In genomic region chr14:57797551-57797950, GRCm38 (mm10) we compare ENCODE assay signal across 9 mouse cellular contexts. TPM values are rescaled to one million over a fixed set of nuclear protein-coding genes. Genes with fewer than 3 reads are reported as not detected.
A peak's percentile ranks its signal among the peaks of the same experiment; 100 is the strongest.
DNase-seq lines count a peak whose midpoint lies in the region; ATAC-seq and TF ChIP-seq lines count a peak whose summit lies in the region.
"Had no signal": no experiment of that assay in that cellular context is flagged by ENCODE, and none has a peak within 500 bp of the region (broad histone marks: within the 10 kb centered on the region; RNA-seq: fewer than 3 reads in every experiment).

No protein-coding gene starts in this region.

- peak overlapping the region; percentile 42 for H3K9ac ChIP-seq in embryonic facial prominence, embryonic 15.5 days
- no peak overlapping the region for H3K9ac ChIP-seq in intestine, postnatal 0 days (ENCODE audit: low read depth, low read length)

- WGBS in embryonic facial prominence, embryonic 15.5 days, result 10% methylated on average over 7 of the region's 7 CpGs
- WGBS in intestine, postnatal 0 days, result 14% methylated on average over 7 of the region's 7 CpGs

- TF ChIP-seq CTCF in intestine, postnatal 0 days (IDR thresholded peaks at IDR 0.05; ENCODE audit: low read depth), result peak; percentile 37; the same call in 1 of the 2 replicates

- H3K4me1 ChIP-seq in embryonic facial prominence, embryonic 15.5 days, result peaks cover 14% of the 10 kb centered on the region
- no peaks in the 10 kb centered on the region for H3K4me1 ChIP-seq in intestine, postnatal 0 days (replicated peaks; ENCODE audit: control insufficient read depth, insufficient read depth, low read length)

- no peaks in the 10 kb centered on the region for H3K27me3 ChIP-seq in embryonic facial prominence, embryonic 15.5 days
- H3K27me3 ChIP-seq in intestine, postnatal 0 days (replicated peaks; ENCODE audit: control insufficient read depth, insufficient read depth, low read length), result no peaks in the 10 kb centered on the region

- peak overlapping the region; percentile 69 for H3K4me2 ChIP-seq in embryonic facial prominence, embryonic 15.5 days (replicated peaks)
- peak overlapping the region; percentile 85 for H3K4me2 ChIP-seq in intestine, postnatal 0 days (replicated peaks; ENCODE audit: low read depth)

- H3K4me3 ChIP-seq in embryonic facial prominence, embryonic 15.5 days (replicated peaks), result peak overlapping the region; percentile 79
- H3K4me3 ChIP-seq in intestine, postnatal 0 days (ENCODE audit: low read depth, low read length), result peak overlapping the region; percentile 60

- peak overlapping the region; percentile 65 for H3K27ac ChIP-seq in embryonic facial prominence, embryonic 15.5 days (replicated peaks)
- H3K27ac ChIP-seq in intestine, postnatal 0 days (ENCODE audit: low read depth, low read length), result no peak overlapping the region

- no peaks in the 10 kb centered on the region for H3K9me3 ChIP-seq in embryonic facial prominence, embryonic 15.5 days (replicated peaks)
- H3K9me3 ChIP-seq in intestine, postnatal 0 days (ENCODE audit: control insufficient read depth), result no peaks in the 10 kb centered on the region

- no peak for DNase-seq in frontal cortex, postnatal 25 days (ENCODE audit: low spot score in 2 of 2)
- DNase-seq in lung, postnatal 14 days, result peak; percentile 4
- DNase-seq in urinary bladder, postnatal 14 days (ENCODE audit: low spot score), result no peak
- DNase-seq in gastrocnemius, adult 8-10 months (ENCODE audit: low spot score in 2 of 2), result no peak

- peak; percentile 41 for ATAC-seq in frontal cortex, adult (ENCODE audit: low TSS enrichment)
- peak; percentile 2 for ATAC-seq in CD4-positive, CD25-positive, alpha-beta regulatory T cell, adult 4 months
- ATAC-seq in embryonic facial prominence, embryonic 15.5 days (ENCODE audit: insufficient number of reproducible peaks, low FRiP score, low TSS enrichment, low read depth), result peak; percentile 63
- peak; percentile 16; the same call in 1 of the 2 replicates for ATAC-seq in intestine, postnatal 0 days

- H3K36me3 ChIP-seq in embryonic facial prominence, embryonic 15.5 days, result peaks cover 20% of the 10 kb centered on the region
- peaks cover 8% of the 10 kb centered on the region for H3K36me3 ChIP-seq in intestine, postnatal 0 days (ENCODE audit: control insufficient read depth, insufficient read depth)

RNA-seq across cellular contexts. Expression of gene Sap18, which starts 0.4 kb away (rescaled TPM):
- 100 to 1,000 TPM; 177 to 178 TPM for polyA plus RNA-seq in CD4-positive, CD25-positive, alpha-beta regulatory T cell, adult 4 months (2017; shearing (Covaris generic))
- 23.1 and 26.3 TPM in 2 replicates for polyA plus RNA-seq in embryonic facial prominence, embryonic 15.5 days (2015; fragmentation: Nextera tagmentation; extraction: Ambion mirVana)
- polyA plus RNA-seq in intestine, postnatal 0 days (2015; fragmentation: Nextera tagmentation; extraction: Ambion mirVana), result 11.1 and 11.9 TPM in 2 replicates
- 10 to 100 TPM; 43.5 to 76.8 (median 67.7) TPM for total RNA-seq in gastrocnemius, adult 8-10 months (2022)

RNA-seq across cellular contexts. Expression of gene Ska3, which starts 28.4 kb away (rescaled TPM):
- 1 to 10 TPM; 1.7 to 4.1 TPM for polyA plus RNA-seq in CD4-positive, CD25-positive, alpha-beta regulatory T cell, adult 4 months (2017; shearing (Covaris generic))
- polyA plus RNA-seq in embryonic facial prominence, embryonic 15.5 days (2015; fragmentation: Nextera tagmentation; extraction: Ambion mirVana), result 25.4 and 28.6 TPM in 2 replicates
- 5.3 and 5.8 TPM in 2 replicates for polyA plus RNA-seq in intestine, postnatal 0 days (2015; fragmentation: Nextera tagmentation; extraction: Ambion mirVana)
- total RNA-seq in gastrocnemius, adult 8-10 months (2022), result not detected

RNA-seq across cellular contexts. Expression of gene Mrpl57, which starts 28.5 kb away (rescaled TPM):
- 10 to 100 TPM; 74.0 to 89.4 TPM for polyA plus RNA-seq in CD4-positive, CD25-positive, alpha-beta regulatory T cell, adult 4 months (2017; shearing (Covaris generic))
- 156 and 160 TPM in 2 replicates for polyA plus RNA-seq in embryonic facial prominence, embryonic 15.5 days (2015; fragmentation: Nextera tagmentation; extraction: Ambion mirVana)
- 211 and 220 TPM in 2 replicates for polyA plus RNA-seq in intestine, postnatal 0 days (2015; fragmentation: Nextera tagmentation; extraction: Ambion mirVana)
- 10 to 100 TPM; 62.6 to 77.1 (median 74.0) TPM for total RNA-seq in gastrocnemius, adult 8-10 months (2022)

RNA-seq across cellular contexts. Expression of gene Lats2, which starts 39.4 kb away (rescaled TPM):
- polyA plus RNA-seq in CD4-positive, CD25-positive, alpha-beta regulatory T cell, adult 4 months (2017; shearing (Covaris generic)), result 10 to 100 TPM; 25.6 to 25.8 TPM
- 23.3 TPM in 2 replicates for polyA plus RNA-seq in embryonic facial prominence, embryonic 15.5 days (2015; fragmentation: Nextera tagmentation; extraction: Ambion mirVana)
- polyA plus RNA-seq in intestine, postnatal 0 days (2015; fragmentation: Nextera tagmentation; extraction: Ambion mirVana), result 8.6 and 9.6 TPM in 2 replicates
- 10 to 100 TPM; 15.7 to 23.4 (median 16.7) TPM for total RNA-seq in gastrocnemius, adult 8-10 months (2022)

RNA-seq across cellular contexts. Expression of gene Gm49361, which starts 51.6 kb away (rescaled TPM):
- not detected for polyA plus RNA-seq in CD4-positive, CD25-positive, alpha-beta regulatory T cell, adult 4 months (2017; shearing (Covaris generic))
- not detected in 2 replicates for polyA plus RNA-seq in embryonic facial prominence, embryonic 15.5 days (2015; fragmentation: Nextera tagmentation; extraction: Ambion mirVana)
- not detected in 2 replicates for polyA plus RNA-seq in intestine, postnatal 0 days (2015; fragmentation: Nextera tagmentation; extraction: Ambion mirVana)
- total RNA-seq in gastrocnemius, adult 8-10 months (2022), result 1 to 10 TPM in 1 of 4 experiments, under 1 TPM in 1, not detected in 2; 0.70 to 1.4 TPM
- total RNA-seq: hematopoietic stem cell, adult 5-6 weeks had no signal

Comparison
In these comparisons a context has a peak if more than half of its experiments do, and no peak if none do; other contexts are left out.
1. ATAC-seq: peak in every context shown above with its lines; median percentile 63 in embryonic facial prominence, embryonic 15.5 days; 41 in frontal cortex, adult; 16 in intestine, postnatal 0 days; 2 in CD4-positive, CD25-positive, alpha-beta regulatory T cell, adult 4 months.